Mouse (Mus musculus): ENCODE results near the gene Theg.

DNA sequence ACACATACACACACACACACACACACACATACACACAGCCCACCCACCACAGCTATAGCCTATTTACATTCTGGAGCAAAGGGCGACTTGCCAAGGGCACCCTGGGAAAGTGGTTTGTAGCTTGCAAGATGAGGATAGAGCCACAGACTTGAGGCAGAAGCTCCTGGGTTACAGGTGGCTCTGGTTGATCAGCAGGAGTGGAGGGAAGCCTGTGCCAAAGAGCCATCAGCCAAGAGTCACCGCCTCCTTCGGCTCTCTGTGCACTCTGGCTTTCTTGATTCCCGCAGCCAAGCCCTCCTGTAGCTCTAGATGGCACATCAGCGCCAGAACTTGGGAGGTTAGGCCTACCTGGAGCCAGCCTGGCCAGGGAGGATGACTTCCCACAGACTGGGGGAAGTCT is 24.2 kb upstream of the Theg start:
- no peak for TF ChIP-seq POLR2A (IDR thresholded peaks at IDR 0.05; ENCODE audit: low read depth, low read length)
- TF ChIP-seq CTCF (conservative IDR thresholded peaks at IDR 0.05; ENCODE audit: insufficient read depth, insufficient read length, low read depth, low read length) = no peak

Data from kidney, adult 2 months (tissue).